Mouse (Mus musculus) liver, embryonic 16.5 days (tissue): Measurements from ENCODE around the gene Adam12. TPM values are rescaled to one million over a fixed set of nuclear protein-coding genes. Genes with fewer than 3 reads are reported as not detected.

Experiments
- ATAC-seq: fragments of 200-750 bp; cut with Nextera tagmentation; 2 replicates; pipeline ENCODE4 v1.8.0; 2017; ENCODE audit warnings: low read depth, mild to moderate bottlenecking, moderate number of reproducible peaks, moderate library complexity
- H3K27ac ChIP-seq: fragments of 300-500 bp; sonication (generic); 2 replicates; pipeline ENCODE4 v1.5.1; 2014; ENCODE audit warnings: mild to moderate bottlenecking, low read length
- H3K27me3 ChIP-seq: fragments of 300-500 bp; sonication (generic); 2 replicates; pipeline ENCODE4 v1.6.1; 2014; ENCODE audit warnings: low read depth, low read length, mixed read lengths; ENCODE audit not compliant: control insufficient read depth, insufficient read depth
- H3K36me3 ChIP-seq: fragments of 300-500 bp; sonication (generic); 2 replicates; pipeline ENCODE4 v1.6.1; 2014; ENCODE audit warnings: mild to moderate bottlenecking; ENCODE audit not compliant: control insufficient read depth, insufficient read depth
- H3K4me1 ChIP-seq: fragments of 300-500 bp; sonication (generic); 2 replicates; pipeline ENCODE4 v1.6.1; 2014; ENCODE audit warnings: low read depth, low read length, mixed read lengths; ENCODE audit not compliant: control insufficient read depth
- H3K4me2 ChIP-seq: fragments of 300-500 bp; sonication (generic); 2 replicates; pipeline ENCODE4 v1.6.1; 2014; ENCODE audit warnings: low read depth, low read length, mixed read lengths
- H3K4me3 ChIP-seq: fragments of 300-500 bp; sonication (generic); 2 replicates; pipeline ENCODE4 v1.5.1; 2014; ENCODE audit warnings: low read depth, mild to moderate bottlenecking, low read length
- H3K9ac ChIP-seq: fragments of 300-500 bp; sonication (generic); 2 replicates; pipeline ENCODE4 v1.6.1; 2014; ENCODE audit warnings: low read depth, low read length
- H3K9me3 ChIP-seq: fragments of 300-500 bp; sonication (generic); replicated peaks from 2 replicates; pipeline ENCODE4 v1.6.1; 2016; ENCODE audit warnings: low read length; ENCODE audit not compliant: control insufficient read depth
- WGBS: fragments of 180-500 bp; shearing (Covaris S2); extraction: QIAGEN DNeasy Blood & Tissue Kit; methylation state at CpG from one replicate; pipeline ENCODE4 v1.1.7; 2014; ENCODE audit not compliant: insufficient replicate concordance; 5-methylcytosine and 5-hydroxymethylcytosine counted together
- microRNA-seq: library from miRNA; unstranded; fragments of <30 nt; microRNA quantifications from one replicate; pipeline ENCODE4, GENCODE M21; 2016
- polyA plus RNA-seq: library from polyadenylated mRNA; unstranded; fragments of >200 nt; fragmentation: Nextera tagmentation; extraction: Ambion mirVana; gene quantifications from 2 replicates; pipeline ENCODE4 v1.2.1, GENCODE M21; 2015

The Adam12 gene
- polyA plus RNA-seq, 1 experiment from 2014 or later: 1.4 TPM

DNA sequence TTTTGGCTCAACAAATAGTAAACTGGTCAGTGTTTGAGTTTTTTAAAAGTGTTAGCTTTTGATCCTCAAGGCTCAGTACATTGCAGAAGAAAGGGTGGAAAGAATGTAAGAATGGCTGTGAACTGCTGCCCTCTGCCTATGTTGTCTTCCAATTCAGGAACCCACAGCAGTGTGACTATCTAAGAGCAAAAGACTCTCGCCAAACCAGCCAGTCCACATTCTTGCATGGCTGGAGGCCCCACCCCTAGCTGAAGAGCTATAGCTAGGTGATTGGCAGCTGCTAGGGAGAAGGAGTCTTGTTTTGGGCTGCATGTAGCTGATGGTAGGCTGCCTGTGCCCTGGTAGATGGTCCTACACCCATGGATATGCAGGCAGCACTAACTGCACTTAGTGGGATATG lies 384.8 kb downstream of the Adam12 start:
- no peak overlapping the region for H3K9ac ChIP-seq
- H3K27me3 ChIP-seq: no peaks in the 10 kb centered on the region
- no peaks in the 10 kb centered on the region for H3K4me1 ChIP-seq
- H3K36me3 ChIP-seq: no peaks in the 10 kb centered on the region
- H3K9me3 ChIP-seq: no peaks in the 10 kb centered on the region
- ATAC-seq: no peak
- no peak overlapping the region for H3K4me2 ChIP-seq
- WGBS: 13% methylated on average over 1 of the region's 1 CpGs
- no peak overlapping the region for H3K27ac ChIP-seq
- no peak overlapping the region for H3K4me3 ChIP-seq

DNA sequence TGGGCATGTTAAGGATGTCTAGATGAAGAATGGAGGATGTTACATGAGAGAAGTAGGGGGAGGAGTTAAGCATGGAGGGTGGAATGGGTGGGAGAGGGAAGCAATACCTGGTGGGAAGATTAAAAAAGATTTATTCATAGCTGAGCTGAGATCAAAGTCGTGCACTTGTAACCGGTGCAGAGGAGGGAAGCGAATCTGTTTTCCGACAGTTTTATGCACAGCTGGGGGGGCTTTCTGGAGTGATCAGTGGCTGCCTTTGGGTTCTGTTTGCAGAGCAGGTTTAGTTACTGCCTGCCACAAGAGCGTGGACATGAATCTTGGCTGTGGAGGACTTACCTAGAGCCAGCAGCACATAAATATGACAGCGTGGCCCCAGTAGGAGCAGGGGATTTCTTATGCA lies 389.9 kb downstream of the Adam12 start:
- Histone ChIP-seq H3K27me3 (no peaks in the 10 kb centered on the region), H3K9me3 (no peaks in the 10 kb centered on the region), H3K4me1 (no peaks in the 10 kb centered on the region), H3K4me2 (no peak overlapping the region), H3K4me3 (no peak overlapping the region), H3K27ac (no peak overlapping the region), H3K36me3 (no peaks in the 10 kb centered on the region), H3K9ac (no peak overlapping the region)
- no peak for ATAC-seq
- 64% methylated on average over 6 of the region's 6 CpGs for WGBS

DNA sequence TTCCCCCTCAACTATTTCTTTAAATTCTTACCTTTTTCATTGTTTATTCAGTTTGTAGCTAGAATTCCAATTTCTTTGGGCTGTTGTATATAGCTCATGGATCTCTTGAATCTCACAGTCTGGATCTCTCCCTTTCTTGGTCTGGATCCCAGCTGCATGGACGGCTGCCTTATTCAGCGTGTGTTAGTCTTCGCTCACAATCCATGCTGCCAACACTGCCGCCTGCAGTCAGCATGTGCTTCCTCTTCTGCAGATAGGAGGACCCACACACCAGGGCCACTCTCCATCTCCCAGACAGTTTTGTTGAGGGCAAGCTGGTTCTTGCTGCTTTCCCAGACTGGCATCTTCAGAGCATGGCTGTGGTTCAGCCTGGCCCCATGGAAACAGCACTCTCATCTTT lies 392.4 kb downstream of the Adam12 start:
- H3K4me1 ChIP-seq: no peaks in the 10 kb centered on the region
- no peak overlapping the region for H3K9ac ChIP-seq
- no peaks in the 10 kb centered on the region for H3K36me3 ChIP-seq
- H3K27ac ChIP-seq: no peak overlapping the region
- no peaks in the 10 kb centered on the region for H3K9me3 ChIP-seq
- no peak overlapping the region for H3K4me2 ChIP-seq
- WGBS: 38% methylated on average over 4 of the region's 4 CpGs
- no peaks in the 10 kb centered on the region for H3K27me3 ChIP-seq
- no peak for ATAC-seq
- H3K4me3 ChIP-seq: no peak overlapping the region

Small RNA genes within 50 kb of the gene (microRNA-seq; reads per million reads assigned to microRNA genes)
- not detected for gene Gm23631

Other genes with a start within 250 kb of the Adam12 start
- gene D7Ertd443e, start 153.5 kb upstream of the Adam12 start, polyA plus RNA-seq: 0.04 TPM in 1 of 2 replicates, not detected in the other